Comparison of ENCODE assay signal across 8 mouse cellular contexts in genomic region chr1:21166287-21166733, GRCm38 (mm10). TPM values are rescaled to one million over a fixed set of nuclear protein-coding genes. Genes with fewer than 3 reads are reported as not detected.
DNase-seq lines count a peak whose midpoint lies in the region; ATAC-seq and TF ChIP-seq lines count a peak whose summit lies in the region.

No protein-coding gene starts in this region.

- no peak for TF ChIP-seq EP300 in ES-Bruce4 (IDR thresholded peaks at IDR 0.05; ENCODE audit: insufficient read depth, low read depth, low read length)

- TF ChIP-seq POLR2A in ES-Bruce4 (IDR thresholded peaks at IDR 0.05; ENCODE audit: insufficient read depth, low read length): no peak

- H3K4me3 ChIP-seq in ES-Bruce4 (ENCODE audit: low read depth, low read length): peak overlapping the region; percentile 73
- peak overlapping the region; percentile 49 for H3K4me3 ChIP-seq in forebrain, embryonic 16.5 days (replicated peaks; ENCODE audit: low read length)
- peak overlapping the region; percentile 53 for H3K4me3 ChIP-seq in layer of hippocampus, adult 2 months
- H3K4me3 ChIP-seq in lung, embryonic 14.5 days (ENCODE audit: low read depth, low read length): peak overlapping the region; percentile 34

- no peaks in the 10 kb centered on the region for H3K36me3 ChIP-seq in ES-Bruce4 (ENCODE audit: control insufficient read depth, insufficient read depth, low read length, poor library complexity, severe bottlenecking)
- H3K36me3 ChIP-seq in forebrain, embryonic 16.5 days (ENCODE audit: control insufficient read depth, insufficient read depth): no peaks in the 10 kb centered on the region
- H3K36me3 ChIP-seq in lung, embryonic 14.5 days (ENCODE audit: insufficient read depth): no peaks in the 10 kb centered on the region

- intact Hi-C loops in heart, postnatal 36 days (cut with DNase I): loop anchor here (1.0 to 10.0 kb wide), 3 partner anchors 48 to 1101 kb away; partner anchors contain the start of gene Tmem14a

- no peaks in the 10 kb centered on the region for H3K27me3 ChIP-seq in ES-Bruce4 (ENCODE audit: control insufficient read depth, insufficient read depth, low read length, poor library complexity, severe bottlenecking)
- 0 out of 2 replicates have a peak, but pooled peaks cover 5% of the 10 kb centered on the region for H3K27me3 ChIP-seq in forebrain, embryonic 16.5 days (replicated peaks; ENCODE audit: control insufficient read depth, insufficient read depth, low read length)
- H3K27me3 ChIP-seq in lung, embryonic 14.5 days (ENCODE audit: insufficient read depth, low read length): no peaks in the 10 kb centered on the region

- no peaks in the 10 kb centered on the region for H3K4me1 ChIP-seq in ES-Bruce4 (ENCODE audit: control insufficient read depth, insufficient read depth, low read length)
- peaks cover 9% of the 10 kb centered on the region; the same call in 1 of the 2 replicates for H3K4me1 ChIP-seq in forebrain, embryonic 16.5 days (replicated peaks; ENCODE audit: control insufficient read depth, insufficient read depth, low read length)
- no peaks in the 10 kb centered on the region for H3K4me1 ChIP-seq in lung, embryonic 14.5 days (ENCODE audit: insufficient read depth)

- peak; percentile 89 for ATAC-seq in cerebellum, adult (ENCODE audit: insufficient number of reproducible peaks, low FRiP score, low TSS enrichment)
- peak; percentile 98 for ATAC-seq in forebrain, embryonic 16.5 days
- ATAC-seq in lung, embryonic 14.5 days (ENCODE audit: insufficient read depth): peak; percentile 97

- H3K27ac ChIP-seq in ES-Bruce4 (ENCODE audit: insufficient read depth, low read length): no peak overlapping the region
- H3K27ac ChIP-seq in forebrain, embryonic 16.5 days (ENCODE audit: low read length): no peak overlapping the region
- peak overlapping the region; percentile 75 for H3K27ac ChIP-seq in layer of hippocampus, adult 2 months
- H3K27ac ChIP-seq in lung, embryonic 14.5 days (ENCODE audit: low read depth): no peak overlapping the region

- TF ChIP-seq CTCF in ES-Bruce4 (IDR thresholded peaks at IDR 0.05; ENCODE audit: low read depth, low read length): peak; percentile 83
- peak; percentile 93 for TF ChIP-seq CTCF in layer of hippocampus, adult 2 months (conservative IDR thresholded peaks at IDR 0.05)
- peak; percentile 83 for TF ChIP-seq CTCF in lung, embryonic 14.5 days (IDR thresholded peaks at IDR 0.05; ENCODE audit: low read depth)

- no peak overlapping the region for H3K9ac ChIP-seq in ES-Bruce4 (ENCODE audit: low read depth, poor library complexity, severe bottlenecking)
- H3K9ac ChIP-seq in forebrain, embryonic 16.5 days (replicated peaks; ENCODE audit: low read depth, low read length): peak overlapping the region; percentile 60
- no peak overlapping the region for H3K9ac ChIP-seq in lung, embryonic 14.5 days

- under 1% methylated on average over 15 of the region's 15 CpGs for WGBS in forebrain, embryonic 16.5 days
- under 1% methylated on average over 15 of the region's 15 CpGs for WGBS in lung, embryonic 14.5 days

- peak; percentile 82 to 85 for DNase-seq in heart, postnatal 36 days
- peak; percentile 88 to 91 for DNase-seq in layer of hippocampus, adult 2 months (ENCODE audit: low spot score in 2 of 2)
- DNase-seq in lung, embryonic 14.5 days: peak; percentile 93
- peak; percentile 84 for DNase-seq in ovary, adult 18-20 months (ENCODE audit: low spot score)
- peak; percentile 76 for DNase-seq in thymus, postnatal 0 days (ENCODE audit: low spot score)

- H3K9me3 ChIP-seq in ES-Bruce4 (replicated peaks; ENCODE audit: control insufficient read depth, insufficient read depth, low read length, poor library complexity, severe bottlenecking): no peaks in the 10 kb centered on the region; the same call in 1 of the 2 replicates
- H3K9me3 ChIP-seq in forebrain, embryonic 16.5 days (ENCODE audit: control insufficient read depth, low read length): no peaks in the 10 kb centered on the region
- H3K9me3 ChIP-seq in lung, embryonic 14.5 days (ENCODE audit: low read depth, low read length): no peaks in the 10 kb centered on the region

- peak overlapping the region; percentile 81 for H3K4me2 ChIP-seq in forebrain, embryonic 16.5 days (ENCODE audit: low read length)
- peak overlapping the region; percentile 62 for H3K4me2 ChIP-seq in lung, embryonic 14.5 days

RNA-seq across cellular contexts. Expression of gene Tmem14a, which starts 52.1 kb away (rescaled TPM):
- polyA plus RNA-seq in ES-Bruce4 (2011; ENCODE audit: insufficient read depth, insufficient read length, low read depth, missing spikeins): 3.8 and 6.6 TPM in 2 replicates
- polyA plus RNA-seq in forebrain, embryonic 16.5 days (2015; fragmentation: Nextera tagmentation; extraction: Ambion mirVana): 16.9 and 20.9 TPM in 2 replicates
- total RNA-seq in heart, postnatal 36 days (2021): 1 to 10 TPM; 1.5 to 3.2 TPM
- total RNA-seq in layer of hippocampus, adult 2 months (2021): 10 to 100 TPM; 21.9 to 28.9 TPM
- 8.4 and 8.9 TPM in 2 replicates for polyA plus RNA-seq in lung, embryonic 14.5 days (2014; fragmentation: Nextera tagmentation; extraction: Ambion mirVana)
- polyA plus RNA-seq in thymus, postnatal 0 days (2015; fragmentation: Nextera tagmentation; extraction: Ambion mirVana): 5.4 and 6.9 TPM in 2 replicates
